ENCODE assay signal across 13 mouse cellular contexts in the genomic region with DNA sequence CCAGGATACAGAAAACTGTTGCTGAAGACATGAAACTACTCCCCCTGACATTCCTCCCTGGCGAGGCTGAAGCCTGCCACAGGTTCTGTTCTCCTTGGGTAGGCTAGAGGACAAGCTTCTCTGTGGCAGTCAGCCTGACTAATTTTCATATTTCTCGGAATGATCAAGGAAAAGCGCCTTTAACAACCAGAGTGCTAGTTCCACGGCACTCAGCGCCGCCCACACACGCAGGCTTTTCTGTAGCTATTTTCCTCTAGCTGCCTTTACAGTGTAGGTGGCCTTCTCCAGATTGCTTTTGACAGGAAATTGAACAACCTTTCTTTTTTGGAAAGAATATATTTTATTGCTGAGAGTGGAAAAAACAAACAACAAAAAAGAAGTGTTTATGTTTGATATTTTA.
DNase-seq lines count a peak whose midpoint lies in the region; ATAC-seq and TF ChIP-seq lines count a peak whose summit lies in the region.
"Had no signal": no experiment of that assay in that cellular context is flagged by ENCODE, and none has a peak within 500 bp of the region (broad histone marks: within the 10 kb centered on the region; RNA-seq: fewer than 3 reads in every experiment).

No protein-coding gene starts in this region.

- no peak overlapping the region for H3K4me2 ChIP-seq in lung, postnatal 0 days (replicated peaks; ENCODE audit: low read depth, low read length)
- H3K4me2 ChIP-seq: heart, embryonic 15.5 days; limb, embryonic 15.5 days; stomach, embryonic 15.5 days had no signal

- no peak for TF ChIP-seq CTCF in lung, postnatal 0 days (IDR thresholded peaks at IDR 0.05)

- no peaks in the 10 kb centered on the region for H3K9me3 ChIP-seq in lung, postnatal 0 days (ENCODE audit: low read length)
- H3K9me3 ChIP-seq: heart, embryonic 15.5 days; limb, embryonic 15.5 days; stomach, embryonic 15.5 days had no signal

- no peak overlapping the region for H3K9ac ChIP-seq in lung, postnatal 0 days (replicated peaks; ENCODE audit: low read depth)
- H3K9ac ChIP-seq: heart, embryonic 15.5 days; limb, embryonic 15.5 days; stomach, embryonic 15.5 days had no signal

- no peaks in the 10 kb centered on the region for H3K36me3 ChIP-seq in lung, postnatal 0 days (ENCODE audit: insufficient read depth, low read length)
- H3K36me3 ChIP-seq: heart, embryonic 15.5 days; limb, embryonic 15.5 days; stomach, embryonic 15.5 days had no signal

- peaks cover 5% of the 10 kb centered on the region; the same call in 1 of the 2 replicates for H3K4me1 ChIP-seq in lung, postnatal 0 days (ENCODE audit: insufficient read depth, low read depth, low read length)
- H3K4me1 ChIP-seq: stomach, embryonic 15.5 days had no signal

- DNase-seq in lung, postnatal 36 days = peak; percentile 34
- no peak for DNase-seq in lung, postnatal 0 days (ENCODE audit: low spot score)
- DNase-seq in layer of hippocampus, postnatal 10 days (ENCODE audit: low spot score in 2 of 2) = peak; percentile 27 to 48
- DNase-seq in right cerebral cortex, postnatal 36 days (ENCODE audit: low spot score in 2 of 2) = peak; percentile 84 to 90
- DNase-seq in spleen, adult 12 weeks (ENCODE audit: low spot score) = no peak
- DNase-seq in gastrocnemius, postnatal 10 days = no peak
- DNase-seq: kidney, adult 11 months; lung, postnatal 14 days had no signal

- 79% methylated on average over 7 of the region's 7 CpGs for WGBS in lung, postnatal 0 days

- no peak overlapping the region for H3K4me3 ChIP-seq in lung, postnatal 0 days (ENCODE audit: low read depth, low read length)
- H3K4me3 ChIP-seq: heart, embryonic 15.5 days; limb, embryonic 15.5 days; stomach, embryonic 15.5 days had no signal

- H3K27ac ChIP-seq in lung, postnatal 0 days (ENCODE audit: low read length) = no peak overlapping the region
- H3K27ac ChIP-seq: limb, embryonic 15.5 days; stomach, embryonic 15.5 days had no signal

- TF ChIP-seq EP300 in lung, postnatal 0 days (IDR thresholded peaks at IDR 0.05) = no peak

- no peak for ATAC-seq in lung, postnatal 0 days
- ATAC-seq in frontal cortex, adult (ENCODE audit: low TSS enrichment) = peak; percentile 73
- ATAC-seq: forebrain, embryonic 14.5 days had no signal

- H3K27me3 ChIP-seq in lung, postnatal 0 days (replicated peaks; ENCODE audit: insufficient read depth, low read length) = no peaks in the 10 kb centered on the region
- H3K27me3 ChIP-seq: heart, embryonic 15.5 days; limb, embryonic 15.5 days; stomach, embryonic 15.5 days had no signal

Comparison
In these comparisons a context has a peak if more than half of its experiments do, and no peak if none do; other contexts are left out.
1. DNase-seq: peak in lung, postnatal 36 days (single experiment), layer of hippocampus, postnatal 10 days (2 of 2) and right cerebral cortex, postnatal 36 days (2 of 2); none in lung, postnatal 0 days (single experiment), spleen, adult 12 weeks (single experiment) and gastrocnemius, postnatal 10 days (single experiment).